24 mouse cellular contexts compared by ENCODE assay signal in the genomic region with DNA sequence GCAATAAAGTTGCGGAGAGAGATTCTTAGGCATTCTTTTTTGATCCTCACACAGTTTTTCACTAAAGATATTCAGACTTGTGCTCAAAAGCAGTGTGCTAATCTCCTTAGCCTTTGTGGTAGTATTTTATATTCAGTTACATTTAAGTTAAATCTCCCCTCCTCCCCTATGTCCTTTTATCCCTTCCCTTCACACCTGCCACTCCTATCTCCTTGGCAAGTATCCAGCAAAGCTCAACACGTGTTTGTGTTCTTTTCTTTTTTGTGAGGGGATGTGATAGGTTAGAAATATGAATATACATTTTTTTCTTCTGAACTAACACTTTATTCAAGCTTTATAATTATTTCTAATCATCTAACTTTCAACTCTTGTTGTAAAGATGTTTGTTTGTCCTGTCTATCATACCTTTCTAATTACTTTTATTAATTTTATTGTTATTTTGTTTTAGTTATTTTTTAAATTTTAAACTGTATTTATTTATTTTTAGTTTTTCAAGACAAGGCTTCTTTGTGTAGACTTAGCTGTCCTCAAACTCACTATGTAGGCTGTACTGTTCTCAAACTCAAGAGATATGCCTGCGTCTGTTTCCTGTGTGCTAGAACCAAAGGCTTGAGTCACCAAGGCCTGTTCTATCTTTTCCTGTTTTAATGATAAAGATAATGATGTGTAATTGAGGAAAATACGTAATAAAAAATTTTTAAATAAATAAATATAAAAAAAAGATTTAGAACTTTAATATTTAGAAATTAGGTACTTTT. TPM values are rescaled to one million over a fixed set of nuclear protein-coding genes. Genes with fewer than 3 reads are reported as not detected.
DNase-seq lines count a peak whose midpoint lies in the region; ATAC-seq and TF ChIP-seq lines count a peak whose summit lies in the region.
"Had no signal": no experiment of that assay in that cellular context is flagged by ENCODE, and none has a peak within 500 bp of the region (broad histone marks: within the 10 kb centered on the region; RNA-seq: fewer than 3 reads in every experiment).

No protein-coding gene starts in this region.

- H3K27me3 ChIP-seq in forebrain, embryonic 14.5 days (replicated peaks; ENCODE audit: control insufficient read depth, insufficient read depth, low read length): no peaks in the 10 kb centered on the region
- no peaks in the 10 kb centered on the region for H3K27me3 ChIP-seq in forebrain, embryonic 11.5 days (ENCODE audit: control insufficient read depth, insufficient read depth, low read length)
- H3K27me3 ChIP-seq in midbrain, embryonic 14.5 days (ENCODE audit: control insufficient read depth, insufficient read depth, low read length): no peaks in the 10 kb centered on the region
- no peaks in the 10 kb centered on the region for H3K27me3 ChIP-seq in midbrain, embryonic 13.5 days
- H3K27me3 ChIP-seq in kidney, adult 2 months (replicated peaks; ENCODE audit: control insufficient read depth, insufficient read depth, low read length): no peaks in the 10 kb centered on the region
- H3K27me3 ChIP-seq in kidney, embryonic 14.5 days (ENCODE audit: control insufficient read depth, insufficient read depth, low read length): no peaks in the 10 kb centered on the region
- H3K27me3 ChIP-seq: embryonic facial prominence, embryonic 15.5 days; heart, embryonic 15.5 days; hindbrain, embryonic 13.5 days had no signal

- no peak for TF ChIP-seq CTCF in brain, embryonic 14.5 days (IDR thresholded peaks at IDR 0.05; ENCODE audit: borderline replicate concordance, extremely low read depth, insufficient read depth, insufficient read length)
- TF ChIP-seq CTCF in kidney, adult 2 months (conservative IDR thresholded peaks at IDR 0.05; ENCODE audit: insufficient read depth, insufficient read length, low read depth, low read length): no peak

- no peak overlapping the region for H3K4me2 ChIP-seq in forebrain, embryonic 14.5 days (ENCODE audit: low read length)
- no peak overlapping the region for H3K4me2 ChIP-seq in forebrain, embryonic 11.5 days (ENCODE audit: low read depth, low read length, severe bottlenecking)
- H3K4me2 ChIP-seq in midbrain, embryonic 14.5 days (ENCODE audit: low read length): no peak overlapping the region
- H3K4me2 ChIP-seq in midbrain, embryonic 13.5 days (replicated peaks): no peak overlapping the region
- no peak overlapping the region for H3K4me2 ChIP-seq in kidney, embryonic 14.5 days (replicated peaks; ENCODE audit: low read depth, low read length)
- H3K4me2 ChIP-seq: embryonic facial prominence, embryonic 15.5 days; heart, embryonic 11.5 days; heart, embryonic 15.5 days; hindbrain, embryonic 13.5 days had no signal

- ATAC-seq in forebrain, embryonic 14.5 days: no peak
- no peak for ATAC-seq in forebrain, embryonic 11.5 days (replicated peaks; ENCODE audit: low FRiP score)
- no peak for ATAC-seq in midbrain, embryonic 14.5 days (ENCODE audit: low FRiP score, low TSS enrichment)
- no peak for ATAC-seq in midbrain, embryonic 13.5 days
- no peak for ATAC-seq in kidney, embryonic 14.5 days (ENCODE audit: low FRiP score, low TSS enrichment)
- ATAC-seq: hindbrain, postnatal 0 days; Patski had no signal

- peak; percentile 5 for DNase-seq in forebrain, embryonic 14.5 days (ENCODE audit: low spot score)
- no peak for DNase-seq in forebrain, embryonic 11.5 days (ENCODE audit: low spot score)
- peak; percentile 45 for DNase-seq in midbrain, embryonic 14.5 days
- DNase-seq in brain, embryonic 14.5 days (ENCODE audit: low read depth): peak; percentile 44
- no peak for DNase-seq in kidney, adult 2 months
- DNase-seq: adrenal gland, postnatal 14 days; B cell, adult 2 months; cerebellum, adult 18-20 months; cerebellum, adult 9-11 months; cerebellum, postnatal 36 days; gastrocnemius, postnatal 10 days; heart, adult 18-20 months; heart, postnatal 14 days had no signal

- no peaks in the 10 kb centered on the region for H3K36me3 ChIP-seq in forebrain, embryonic 14.5 days (ENCODE audit: control insufficient read depth, insufficient read depth, low read length)
- no peaks in the 10 kb centered on the region for H3K36me3 ChIP-seq in forebrain, embryonic 11.5 days (ENCODE audit: control insufficient read depth, insufficient read depth, low read length)
- H3K36me3 ChIP-seq in midbrain, embryonic 14.5 days (ENCODE audit: control insufficient read depth, insufficient read depth, low read length): no peaks in the 10 kb centered on the region
- no peaks in the 10 kb centered on the region for H3K36me3 ChIP-seq in midbrain, embryonic 13.5 days
- no peaks in the 10 kb centered on the region for H3K36me3 ChIP-seq in kidney, adult 2 months (ENCODE audit: control insufficient read depth, insufficient read depth, low read length)
- no peaks in the 10 kb centered on the region for H3K36me3 ChIP-seq in kidney, embryonic 14.5 days (ENCODE audit: control insufficient read depth, insufficient read depth, low read length)
- H3K36me3 ChIP-seq: embryonic facial prominence, embryonic 15.5 days; forebrain, embryonic 10.5 days; G1E; heart, embryonic 15.5 days; hindbrain, embryonic 13.5 days had no signal

- no peak overlapping the region for H3K9ac ChIP-seq in forebrain, embryonic 14.5 days (ENCODE audit: low read length)
- H3K9ac ChIP-seq in forebrain, embryonic 11.5 days (ENCODE audit: low read length): no peak overlapping the region
- no peak overlapping the region for H3K9ac ChIP-seq in midbrain, embryonic 14.5 days (replicated peaks; ENCODE audit: low read length)
- H3K9ac ChIP-seq in midbrain, embryonic 13.5 days (replicated peaks): no peak overlapping the region
- H3K9ac ChIP-seq in kidney, embryonic 14.5 days (ENCODE audit: low read depth, low read length): no peak overlapping the region
- H3K9ac ChIP-seq: embryonic facial prominence, embryonic 15.5 days; heart, embryonic 15.5 days; hindbrain, embryonic 13.5 days had no signal

- no peaks in the 10 kb centered on the region for H3K4me1 ChIP-seq in forebrain, embryonic 14.5 days (ENCODE audit: control insufficient read depth, insufficient read depth, low read length)
- no peaks in the 10 kb centered on the region for H3K4me1 ChIP-seq in forebrain, embryonic 11.5 days (replicated peaks; ENCODE audit: control insufficient read depth, insufficient read depth, low read length)
- H3K4me1 ChIP-seq in midbrain, embryonic 14.5 days (ENCODE audit: control insufficient read depth, insufficient read depth, low read length): no peaks in the 10 kb centered on the region
- 0 out of 2 replicates have a peak, but pooled peaks cover 2% of the 10 kb centered on the region for H3K4me1 ChIP-seq in midbrain, embryonic 13.5 days (replicated peaks)
- no peaks in the 10 kb centered on the region for H3K4me1 ChIP-seq in kidney, adult 2 months (ENCODE audit: control insufficient read depth, insufficient read depth, low read length)
- no peaks in the 10 kb centered on the region for H3K4me1 ChIP-seq in kidney, embryonic 14.5 days (ENCODE audit: control insufficient read depth, insufficient read depth, low read length)
- H3K4me1 ChIP-seq: embryonic facial prominence, embryonic 15.5 days; forebrain, embryonic 10.5 days; heart, embryonic 15.5 days; hindbrain, embryonic 13.5 days had no signal

- no peaks in the 10 kb centered on the region for H3K9me3 ChIP-seq in forebrain, embryonic 14.5 days (replicated peaks; ENCODE audit: control insufficient read depth, low read length)
- H3K9me3 ChIP-seq in forebrain, embryonic 11.5 days (ENCODE audit: control insufficient read depth, low read length): no peaks in the 10 kb centered on the region
- no peaks in the 10 kb centered on the region for H3K9me3 ChIP-seq in midbrain, embryonic 14.5 days (ENCODE audit: control insufficient read depth, low read length)
- H3K9me3 ChIP-seq in midbrain, embryonic 13.5 days: no peaks in the 10 kb centered on the region
- no peaks in the 10 kb centered on the region for H3K9me3 ChIP-seq in kidney, embryonic 14.5 days (ENCODE audit: control insufficient read depth, low read length)
- H3K9me3 ChIP-seq: embryonic facial prominence, embryonic 15.5 days; forebrain, embryonic 10.5 days; G1E; heart, embryonic 15.5 days; hindbrain, embryonic 13.5 days had no signal

- H3K27ac ChIP-seq in forebrain, embryonic 14.5 days (ENCODE audit: low read depth, low read length): no peak overlapping the region
- no peak overlapping the region for H3K27ac ChIP-seq in forebrain, embryonic 11.5 days (ENCODE audit: low read depth, low read length)
- no peak overlapping the region for H3K27ac ChIP-seq in midbrain, embryonic 14.5 days (replicated peaks; ENCODE audit: low read depth, low read length)
- H3K27ac ChIP-seq in midbrain, embryonic 13.5 days: no peak overlapping the region
- no peak overlapping the region for H3K27ac ChIP-seq in kidney, adult 2 months (ENCODE audit: insufficient read depth, low read depth, low read length)
- no peak overlapping the region for H3K27ac ChIP-seq in kidney, embryonic 14.5 days (ENCODE audit: low read depth, low read length)
- H3K27ac ChIP-seq: embryonic facial prominence, embryonic 15.5 days; forebrain, embryonic 10.5 days; heart, embryonic 15.5 days; hindbrain, embryonic 13.5 days; hindbrain, postnatal 0 days had no signal

- no peak for TF ChIP-seq POLR2A in brain, embryonic 14.5 days (IDR thresholded peaks at IDR 0.05; ENCODE audit: borderline replicate concordance, extremely low read depth, insufficient read depth, insufficient read length, poor library complexity, severe bottlenecking)
- TF ChIP-seq POLR2A in kidney, adult 2 months (IDR thresholded peaks at IDR 0.05; ENCODE audit: low read depth, low read length): no peak

- H3K4me3 ChIP-seq in forebrain, embryonic 14.5 days (ENCODE audit: low read depth, low read length): no peak overlapping the region
- no peak overlapping the region for H3K4me3 ChIP-seq in forebrain, embryonic 11.5 days (ENCODE audit: low read depth, low read length)
- H3K4me3 ChIP-seq in midbrain, embryonic 14.5 days (replicated peaks; ENCODE audit: low read depth, low read length): no peak overlapping the region
- H3K4me3 ChIP-seq in midbrain, embryonic 13.5 days (replicated peaks): no peak overlapping the region
- H3K4me3 ChIP-seq in kidney, adult 2 months (ENCODE audit: insufficient read depth, low read depth, low read length): no peak overlapping the region
- H3K4me3 ChIP-seq in kidney, embryonic 14.5 days (ENCODE audit: low read length): no peak overlapping the region
- H3K4me3 ChIP-seq: embryonic facial prominence, embryonic 15.5 days; erythroblast, embryonic 14.5 days; forebrain, embryonic 10.5 days; heart, embryonic 15.5 days; hindbrain, embryonic 13.5 days had no signal

- WGBS in forebrain, embryonic 14.5 days: 66% methylated on average over 4 of the region's 4 CpGs
- 73% methylated on average over 4 of the region's 4 CpGs for WGBS in forebrain, embryonic 11.5 days
- 53% methylated on average over 4 of the region's 4 CpGs for WGBS in midbrain, embryonic 14.5 days
- WGBS in midbrain, embryonic 13.5 days: 56% methylated on average over 4 of the region's 4 CpGs
- 78% methylated on average over 4 of the region's 4 CpGs for WGBS in kidney, adult 2 months
- WGBS in kidney, embryonic 14.5 days: 79% methylated on average over 4 of the region's 4 CpGs

RNA-seq across cellular contexts. Expression of a gene that starts 53.4 kb away (rescaled TPM):
- polyA plus RNA-seq in forebrain, embryonic 14.5 days (2014; fragmentation: Nextera tagmentation; extraction: Ambion mirVana): 20.4 and 23.9 TPM in 2 replicates
- polyA plus RNA-seq in forebrain, embryonic 11.5 days (2014; fragmentation: Nextera tagmentation; extraction: Ambion mirVana): 19.2 and 20.0 TPM in 2 replicates
- 21.9 and 24.3 TPM in 2 replicates for polyA plus RNA-seq in midbrain, embryonic 14.5 days (2014; fragmentation: Nextera tagmentation; extraction: Ambion mirVana)
- 20.4 and 24.5 TPM in 2 replicates for polyA plus RNA-seq in midbrain, embryonic 13.5 days (2015; fragmentation: Nextera tagmentation; extraction: Ambion mirVana)
- 13.6 and 14.9 TPM in 2 replicates for polyA plus RNA-seq in brain, embryonic 14.5 days (2012; rRNA removed)
- 16.6 and 22.0 TPM in 2 replicates for polyA plus RNA-seq in kidney, adult 2 months (2012; rRNA removed)
- polyA plus RNA-seq in kidney, embryonic 14.5 days (2014; fragmentation: Nextera tagmentation; extraction: Ambion mirVana): 25.1 and 31.4 TPM in 2 replicates

Comparison
In these comparisons a context has a peak if more than half of its experiments do, and no peak if none do; other contexts are left out.
1. DNase-seq: peak in forebrain, embryonic 14.5 days (single experiment), midbrain, embryonic 14.5 days (single experiment) and brain, embryonic 14.5 days (single experiment); none in forebrain, embryonic 11.5 days (single experiment) and kidney, adult 2 months (single experiment).